Comparison of ENCODE assay signal across 8 mouse cellular contexts in the genomic region with DNA sequence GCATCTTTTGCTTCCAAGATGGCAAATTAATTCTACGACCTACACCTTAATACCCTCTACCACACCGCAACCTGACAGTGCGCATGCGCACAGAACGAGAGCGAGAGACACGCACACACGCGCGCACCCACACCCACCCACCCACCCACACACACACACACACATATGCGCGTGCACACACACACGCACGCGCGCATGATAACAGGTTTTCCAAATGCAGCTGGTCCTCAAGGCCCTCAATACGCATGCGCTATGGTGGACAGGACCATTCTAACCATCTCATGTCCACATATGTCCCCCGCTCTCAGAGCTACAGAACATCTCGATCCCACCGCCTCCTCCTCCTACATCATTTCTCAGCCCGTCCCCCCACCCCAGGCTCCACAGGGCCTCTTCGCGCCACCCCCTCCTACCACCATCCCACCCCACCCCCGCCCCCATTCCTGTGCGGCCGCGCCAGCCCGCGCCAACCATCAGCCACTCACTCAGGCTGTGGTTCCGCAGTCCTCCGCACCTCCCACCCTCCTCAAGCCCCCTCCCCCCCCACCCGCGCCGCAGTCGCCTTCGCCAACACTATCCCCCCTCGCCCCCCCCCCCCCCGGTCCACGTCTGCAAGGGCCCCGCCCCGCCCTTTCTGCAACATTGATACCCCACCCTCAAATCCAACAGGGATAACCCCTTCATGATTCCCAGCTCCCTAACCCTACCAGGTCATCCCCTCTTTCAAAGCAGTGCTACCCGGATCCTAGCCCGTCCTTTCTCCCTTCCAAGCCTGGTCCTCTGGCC. TPM values are rescaled to one million over a fixed set of nuclear protein-coding genes. Genes with fewer than 3 reads are reported as not detected.
A peak's percentile ranks its signal among the peaks of the same experiment; 100 is the strongest.
DNase-seq lines count a peak whose midpoint lies in the region; ATAC-seq lines count a peak whose summit lies in the region.

No protein-coding gene starts in this region.

- WGBS in kidney, embryonic 14.5 days, result 49% methylated on average over 30 of the region's 44 CpGs
- WGBS in neural tube, embryonic 11.5 days, result 49% methylated on average over 24 of the region's 44 CpGs

- DNase-seq in kidney, adult 8-10 months, result no peak
- peak; percentile 65 for DNase-seq in cerebellum, adult 9-10 months
- DNase-seq in frontal cortex, adult 2 months (ENCODE audit: extremely low spot score in 1 of 2, low spot score in 1 of 2), result peak; percentile 16 to 51
- peak; percentile 37 to 58 for DNase-seq in left cerebral cortex, postnatal 10 days (ENCODE audit: extremely low spot score in 1 of 2, low spot score in 2 of 2)
- DNase-seq in neural tube, embryonic 11.5 days (ENCODE audit: low spot score), result peak; percentile 29
- no peak for DNase-seq in MN1 (ENCODE audit: low spot score)
- no peak for DNase-seq in urinary bladder, postnatal 36 days (ENCODE audit: low spot score in 2 of 2)

- H3K27ac ChIP-seq in kidney, embryonic 14.5 days (ENCODE audit: low read depth, low read length), result no peak overlapping the region
- H3K27ac ChIP-seq in neural tube, embryonic 11.5 days (ENCODE audit: low read depth, low read length), result no peak overlapping the region

- no peaks in the 10 kb centered on the region for H3K9me3 ChIP-seq in kidney, embryonic 14.5 days (ENCODE audit: control insufficient read depth, low read length)
- H3K9me3 ChIP-seq in neural tube, embryonic 11.5 days (ENCODE audit: control insufficient read depth, low read length), result no peaks in the 10 kb centered on the region

- H3K27me3 ChIP-seq in kidney, embryonic 14.5 days (ENCODE audit: control insufficient read depth, insufficient read depth, low read length), result no peaks in the 10 kb centered on the region
- no peaks in the 10 kb centered on the region for H3K27me3 ChIP-seq in neural tube, embryonic 11.5 days (ENCODE audit: control insufficient read depth, insufficient read depth, low read length)

- peak; percentile 77 for ATAC-seq in kidney, embryonic 14.5 days (ENCODE audit: low FRiP score, low TSS enrichment)
- peak; percentile 58 for ATAC-seq in neural tube, embryonic 11.5 days (ENCODE audit: insufficient read depth, low FRiP score, low TSS enrichment)

- no peaks in the 10 kb centered on the region for H3K4me1 ChIP-seq in kidney, embryonic 14.5 days (ENCODE audit: control insufficient read depth, insufficient read depth, low read length)
- no peaks in the 10 kb centered on the region for H3K4me1 ChIP-seq in neural tube, embryonic 11.5 days (ENCODE audit: control insufficient read depth, insufficient read depth, low read length)

- peak overlapping the region; percentile 49 for H3K4me2 ChIP-seq in kidney, embryonic 14.5 days (replicated peaks; ENCODE audit: low read depth, low read length)
- peak overlapping the region; percentile 34 for H3K4me2 ChIP-seq in neural tube, embryonic 11.5 days (ENCODE audit: low read depth)

- H3K4me3 ChIP-seq in kidney, embryonic 14.5 days (ENCODE audit: low read length), result peak overlapping the region; percentile 48
- peak overlapping the region; percentile 44 for H3K4me3 ChIP-seq in neural tube, embryonic 11.5 days (ENCODE audit: low read depth, low read length)

- intact Hi-C loops in left cerebral cortex, postnatal 10 days (cut with DNase I), result loop anchor here (10.0 kb wide), 2 partner anchors 142 to 328 kb away; no protein-coding TSS in a partner anchor

- H3K36me3 ChIP-seq in kidney, embryonic 14.5 days (ENCODE audit: control insufficient read depth, insufficient read depth, low read length), result no peaks in the 10 kb centered on the region; the same call in 1 of the 2 replicates
- H3K36me3 ChIP-seq in neural tube, embryonic 11.5 days (ENCODE audit: control insufficient read depth, insufficient read depth, low read length), result no peaks in the 10 kb centered on the region; the same call in 1 of the 2 replicates

- H3K9ac ChIP-seq in kidney, embryonic 14.5 days (ENCODE audit: low read depth, low read length), result peak overlapping the region; percentile 53; the same call in 1 of the 2 replicates
- peak overlapping the region; percentile 40 for H3K9ac ChIP-seq in neural tube, embryonic 11.5 days (ENCODE audit: low read length)

RNA-seq across cellular contexts. Expression of a gene that starts 1.1 kb away (rescaled TPM):
- polyA plus RNA-seq in kidney, embryonic 14.5 days (2014; fragmentation: Nextera tagmentation; extraction: Ambion mirVana), result 19.2 and 30.7 TPM in 2 replicates
- 83.0 and 98.1 TPM in 2 replicates for polyA plus RNA-seq in frontal cortex, adult 2 months (2012; rRNA removed)
- total RNA-seq in left cerebral cortex, postnatal 10 days (2021), result 100 to 1,000 TPM; 153 to 162 TPM
- polyA plus RNA-seq in neural tube, embryonic 11.5 days (2014; fragmentation: Nextera tagmentation; extraction: Ambion mirVana), result 48.0 and 55.2 TPM in 2 replicates

Comparison
In these comparisons a context has a peak if more than half of its experiments do, and no peak if none do; other contexts are left out.
1. DNase-seq: peak in cerebellum, adult 9-10 months (single experiment), frontal cortex, adult 2 months (2 of 2), left cerebral cortex, postnatal 10 days (2 of 2) and neural tube, embryonic 11.5 days (single experiment); none in kidney, adult 8-10 months (0 of 2), MN1 (single experiment) and urinary bladder, postnatal 36 days (0 of 2).